Mouse (Mus musculus) layer of hippocampus, postnatal 10 days (tissue): ENCODE data around the gene Erh. TPM values are rescaled to one million over a fixed set of nuclear protein-coding genes. Genes with fewer than 3 reads are reported as not detected.

ENCODE experiments used
- DNase-seq, 2 experiments: peaks; one replicate each; pipeline ENCODE4 v3.0.0; 2021; ENCODE audit warnings: low spot score in 2 of 2
- long read RNA-seq: library from polyadenylated mRNA; stranded (forward); transcript quantifications from one replicate; pipeline ENCODE4 v2.0.0, GENCODE M21; 2023
- total RNA-seq, 2 experiments: library from RNA; stranded (reverse); gene quantifications; 2 replicates each; pipeline ENCODE4 v1.2.3; 2021

Gene Erh
- 10 to 100 TPM; 74.7 to 76.8 TPM for total RNA-seq
- long read RNA-seq, transcript Erh-202 (5 exons, 506 nt), result minor isoform, 25 of 399 reads
- long read RNA-seq, transcript Erh-201 (4 exons, 1,293 nt), result major isoform, 358 of 399 reads
- long read RNA-seq, partial matches to known transcripts, result 10 of 399 reads
- long read RNA-seq, other reads (novel, unspliced or antisense), result 4 of 399 reads

GRCm38 (mm10) chr12:80643693-80644505 is at the start of gene Erh, which contains the start of gene Slc39a9:
Gene Erh (minus strand): TSS chr12:80644341.
Gene Slc39a9 (plus strand): TSS chr12:80643883.
- peak; percentile 90 to 91 for DNase-seq

DNA sequence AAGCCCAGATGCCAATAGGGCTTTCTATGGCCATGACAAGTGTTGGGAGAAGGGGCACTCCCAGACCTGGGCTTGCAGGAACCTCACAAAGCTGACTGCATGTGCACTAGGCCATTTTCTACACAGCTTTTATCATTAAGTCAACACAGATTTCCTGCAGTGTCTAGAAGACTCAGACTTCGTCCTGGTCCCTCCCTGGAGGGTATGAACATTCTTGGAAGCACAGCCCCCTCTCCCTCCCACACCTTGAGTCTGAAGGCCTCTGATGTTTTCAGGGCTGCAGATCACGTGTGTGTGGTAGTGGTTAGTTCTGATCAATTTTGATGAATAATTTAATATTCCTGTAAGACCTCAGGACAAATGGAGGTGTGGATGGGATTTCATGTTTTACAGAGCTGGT is 49.6 kb upstream of the Erh start:
- no peak for DNase-seq

DNA sequence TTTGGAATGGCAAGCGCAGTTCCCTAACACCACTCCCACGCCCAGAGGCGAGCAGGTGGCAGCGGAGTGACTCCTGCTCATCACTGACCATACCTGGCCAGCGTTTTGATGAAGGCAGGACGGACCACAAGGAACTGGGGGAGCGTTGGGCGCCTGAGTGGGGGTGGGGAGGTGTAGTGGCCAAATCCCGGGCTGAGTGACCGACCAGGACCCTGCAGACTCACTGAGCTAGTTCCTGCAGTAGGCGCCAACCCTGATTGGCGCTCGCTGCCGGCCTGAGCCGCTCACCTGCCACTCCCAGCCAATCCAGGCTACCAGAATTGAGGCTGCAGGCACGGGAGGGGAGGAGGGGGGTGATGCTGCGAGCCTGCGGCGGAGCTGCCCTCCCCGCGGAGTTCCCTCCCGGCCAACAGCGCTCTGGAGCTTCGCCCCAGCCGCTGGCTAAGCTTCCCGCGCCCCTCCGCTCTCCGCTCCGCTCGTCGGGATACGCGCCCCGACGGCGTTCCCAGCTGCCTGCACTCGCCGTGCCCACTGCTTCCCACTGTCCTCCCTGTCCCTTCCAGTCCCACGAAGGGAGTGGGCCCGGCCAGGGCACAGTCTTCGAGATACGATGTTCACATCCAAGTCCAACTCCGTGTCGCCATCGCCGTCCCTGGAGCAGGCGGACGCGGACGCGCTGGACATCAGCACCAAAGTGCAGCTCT is 48.3 kb upstream of the Erh start, which contains the start of gene Plekhd1:
Gene Plekhd1, plus strand, starts transcription at position 323 of the 704 bp plus-strand sequence.
- DNase-seq, result peak; percentile 44 to 58

GRCm38 (mm10) chr12:80691671-80692091 is 47.5 kb upstream of the Erh start:
- DNase-seq, result peak in 1 of 2 experiments; percentile 9

- no peak for DNase-seq
Measured at GRCm38 (mm10) chr12:80689696-80690095, 45.6 kb upstream of the Erh start.

- DNase-seq, result peak; percentile 38 to 47
Measured at GRCm38 (mm10) chr12:80687788-80688211, 43.7 kb upstream of the Erh start.

GRCm38 (mm10) chr12:80684316-80684715 is 40.2 kb upstream of the Erh start:
- no peak for DNase-seq

DNA sequence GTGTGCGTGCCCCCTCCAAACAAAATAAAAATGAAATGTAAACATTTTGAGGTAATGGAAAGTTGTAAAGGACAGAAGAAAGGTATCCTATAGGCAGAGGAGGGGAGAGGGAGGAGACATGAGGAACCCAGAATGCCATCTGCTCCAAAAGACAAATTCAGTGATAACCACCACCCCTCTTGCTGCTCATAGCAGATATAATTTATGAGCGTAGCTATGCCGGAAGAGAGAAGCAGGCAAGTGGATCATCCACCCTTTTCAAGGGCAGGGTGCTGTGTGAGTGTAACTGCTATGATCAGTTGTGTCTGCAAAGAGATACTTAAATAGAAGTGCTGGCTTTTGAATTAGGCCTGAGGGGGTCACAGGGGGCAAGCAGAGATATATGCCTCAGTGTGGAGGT is 39.4 kb upstream of the Erh start:
- DNase-seq, result no peak

- peak; percentile 41 to 66 for DNase-seq
Measured at GRCm38 (mm10) chr12:80681340-80681739, 37.2 kb upstream of the Erh start.

DNA sequence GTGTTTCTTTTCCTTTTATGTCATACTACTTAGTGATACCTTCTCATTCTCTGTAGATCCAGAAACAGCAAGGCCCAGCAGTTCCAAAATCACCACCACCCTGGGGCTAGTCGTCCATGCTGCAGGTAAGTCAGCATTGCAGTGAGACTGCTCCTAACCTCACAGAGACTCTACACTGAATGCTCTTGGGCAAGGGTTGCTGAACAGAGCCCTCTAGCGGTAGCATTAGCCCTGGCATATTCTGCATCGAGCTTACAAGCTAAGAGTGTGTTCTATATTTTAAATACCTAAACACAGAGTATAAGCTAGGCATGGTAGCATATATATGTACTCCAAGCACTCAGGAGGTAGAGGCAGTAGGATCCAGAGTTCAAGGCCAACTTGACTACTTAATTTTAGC is 29.0 kb upstream of the Erh start:
- peak; percentile 67 to 73 for DNase-seq

DNA sequence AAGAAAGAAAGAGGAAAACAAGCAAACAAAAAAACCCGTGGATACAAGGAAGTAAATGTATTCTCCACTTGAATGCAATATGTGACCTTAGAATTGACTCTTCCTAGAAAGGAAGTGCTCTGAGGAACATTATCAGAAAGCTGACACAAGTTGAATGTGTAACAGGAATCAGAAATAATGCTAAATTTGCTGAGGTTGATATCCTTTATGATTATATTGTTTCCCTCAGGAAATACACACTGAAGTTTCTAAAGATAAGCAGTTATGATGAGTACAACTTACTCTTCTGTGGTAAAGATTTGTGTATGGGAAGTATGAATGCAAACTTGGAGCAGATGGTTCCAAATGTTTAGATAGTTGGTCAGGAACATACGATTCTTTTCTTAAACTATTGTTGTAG is 24.2 kb upstream of the Erh start:
- DNase-seq, result no peak

GRCm38 (mm10) chr12:80663935-80664334 is 19.8 kb upstream of the Erh start:
- DNase-seq, result no peak

GRCm38 (mm10) chr12:80662322-80662721 is 18.2 kb upstream of the Erh start:
- no peak for DNase-seq

DNA sequence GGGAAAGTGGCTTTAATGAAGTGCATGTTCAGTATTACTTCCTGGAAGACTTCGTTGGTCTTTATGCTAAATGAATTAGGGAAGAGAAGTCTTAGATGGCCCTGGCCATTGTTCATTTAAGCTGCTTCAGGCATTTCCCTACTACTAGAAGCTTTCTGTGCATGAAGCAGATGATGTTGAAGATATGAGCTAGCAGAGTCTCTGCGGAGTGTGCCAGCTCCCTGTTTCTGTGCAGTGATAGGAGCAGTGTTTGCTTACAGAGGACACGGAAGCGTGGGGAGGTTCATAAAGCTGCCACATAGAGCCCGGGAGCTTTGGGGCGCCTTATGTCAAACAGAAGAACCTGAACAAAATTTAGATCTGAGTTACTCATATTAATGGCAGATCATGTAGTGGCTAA is 14.5 kb upstream of the Erh start:
- no peak for DNase-seq

GRCm38 (mm10) chr12:80654659-80655025 is 10.5 kb upstream of the Erh start:
- no peak for DNase-seq

GRCm38 (mm10) chr12:80653951-80654658 is 10.0 kb upstream of the Erh start:
- DNase-seq, result peak in 1 of 2 experiments; percentile 6

DNA sequence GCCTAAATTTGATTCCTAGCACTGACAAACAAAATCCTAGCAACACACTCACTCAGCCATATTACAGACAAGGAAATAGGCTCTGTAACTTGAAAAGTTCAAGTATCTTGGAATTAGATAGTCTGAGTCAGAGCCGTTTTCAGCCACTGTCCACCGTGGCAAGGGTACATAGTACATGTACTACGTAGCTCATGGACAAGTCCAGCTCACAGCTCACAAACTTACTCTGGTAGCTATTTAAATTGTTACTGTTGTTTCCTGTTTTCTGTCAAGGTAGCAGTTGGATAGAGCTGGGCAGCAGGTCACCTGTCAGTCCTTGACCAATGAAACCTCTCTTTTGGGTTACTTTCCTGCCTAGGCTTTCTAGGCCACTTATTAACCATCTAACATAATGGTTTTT is 2.2 kb upstream of the Erh start:
- DNase-seq, result no peak

- no peak for DNase-seq
Measured at GRCm38 (mm10) chr12:80644506-80644868, 346 bp upstream of the Erh start.

- peak; percentile 57 to 66 for DNase-seq
Measured at GRCm38 (mm10) chr12:80642725-80643692, 1.1 kb downstream of the Erh start.

GRCm38 (mm10) chr12:80631790-80632189 is 12.4 kb downstream of the Erh start:
- no peak for DNase-seq
